Mouse (Mus musculus) stomach, embryonic 15.5 days (tissue): ENCODE results near the gene Pkn2. TPM values are rescaled to one million over a fixed set of nuclear protein-coding genes. Genes with fewer than 3 reads are reported as not detected.

Source experiments
- ATAC-seq: fragments of 200-750 bp; cut with Nextera tagmentation; 2 replicates; pipeline ENCODE4 v1.8.0; 2017; ENCODE audit warnings: low read depth, moderate number of reproducible peaks, moderate TSS enrichment; ENCODE audit not compliant: insufficient read depth, low FRiP score
- H3K27ac ChIP-seq: fragments of 300-500 bp; sonication (generic); 2 replicates; pipeline ENCODE4 v1.5.1; 2015; ENCODE audit warnings: mild to moderate bottlenecking, inconsistent platforms
- H3K27me3 ChIP-seq: fragments of 300-500 bp; sonication (generic); replicated peaks from 2 replicates; pipeline ENCODE4 v1.6.1; 2015; ENCODE audit warnings: inconsistent platforms
- H3K36me3 ChIP-seq: fragments of 300-500 bp; sonication (generic); 2 replicates; pipeline ENCODE4 v1.6.1; 2015; ENCODE audit warnings: inconsistent platforms
- H3K4me1 ChIP-seq: fragments of 300-500 bp; sonication (generic); 2 replicates; pipeline ENCODE4 v1.6.1; 2015; ENCODE audit warnings: inconsistent platforms
- H3K4me2 ChIP-seq: fragments of 300-500 bp; sonication (generic); 2 replicates; pipeline ENCODE4 v1.6.1; 2015; ENCODE audit warnings: mild to moderate bottlenecking, inconsistent platforms
- H3K4me3 ChIP-seq: fragments of 300-500 bp; sonication (generic); replicated peaks from 2 replicates; pipeline ENCODE4 v1.5.1; 2015; ENCODE audit warnings: inconsistent platforms
- H3K9ac ChIP-seq: fragments of 300-500 bp; sonication (generic); 2 replicates; pipeline ENCODE4 v1.6.1; 2015; ENCODE audit warnings: inconsistent platforms
- H3K9me3 ChIP-seq: fragments of 300-500 bp; sonication (generic); 2 replicates; pipeline ENCODE4 v1.6.1; 2016; ENCODE audit warnings: inconsistent platforms
- WGBS: fragments of 180-500 bp; shearing (Covaris S2); methylation state at CpG from one replicate; pipeline ENCODE4 v1.1.7; 2015; 5-methylcytosine and 5-hydroxymethylcytosine counted together
- polyA plus RNA-seq: library from polyadenylated mRNA; unstranded; fragments of >200 nt; fragmentation: Nextera tagmentation; extraction: Ambion mirVana; gene quantifications from 2 replicates; pipeline ENCODE4 v1.2.1, GENCODE M21; 2015

Gene Pkn2
- polyA plus RNA-seq, 1 experiment from 2014 or later, result 53.3 TPM

GRCm38 (mm10) chr3:142826449-142827146 lies 55.2 kb downstream of the Pkn2 start:
- Histone ChIP-seq H3K4me2 (no peak overlapping the region), H3K4me3 (no peak overlapping the region), H3K27ac (no peak overlapping the region), H3K36me3 (no peaks in the 10 kb centered on the region), H3K9me3 (no peaks in the 10 kb centered on the region), H3K27me3 (no peaks in the 10 kb centered on the region), H3K4me1 (no peaks in the 10 kb centered on the region), H3K9ac (no peak overlapping the region)
- 95% methylated on average over 4 of the region's 4 CpGs for WGBS
- no peak for ATAC-seq

GRCm38 (mm10) chr3:142823606-142824005 lies 58.2 kb downstream of the Pkn2 start:
- ATAC-seq, result no peak
- Histone ChIP-seq H3K9me3 (no peaks in the 10 kb centered on the region), H3K36me3 (peaks cover 3% of the 10 kb centered on the region; the same call in 1 of the 2 replicates), H3K4me3 (no peak overlapping the region), H3K27me3 (no peaks in the 10 kb centered on the region), H3K9ac (no peak overlapping the region), H3K4me1 (no peaks in the 10 kb centered on the region), H3K4me2 (no peak overlapping the region), H3K27ac (no peak overlapping the region)
- WGBS, result 96% methylated on average over 1 of the region's 1 CpGs

GRCm38 (mm10) chr3:142817506-142817905 lies 64.3 kb downstream of the Pkn2 start:
- Histone ChIP-seq H3K4me2 (no peak overlapping the region), H3K4me3 (no peak overlapping the region), H3K9ac (no peak overlapping the region), H3K9me3 (no peaks in the 10 kb centered on the region), H3K4me1 (no peaks in the 10 kb centered on the region), H3K27ac (no peak overlapping the region), H3K27me3 (no peaks in the 10 kb centered on the region), H3K36me3 (peaks cover 3% of the 10 kb centered on the region)
- 77% methylated on average over 3 of the region's 3 CpGs for WGBS
- ATAC-seq, result no peak

GRCm38 (mm10) chr3:142811582-142811981 lies 70.2 kb downstream of the Pkn2 start:
- H3K9me3 ChIP-seq, result no peaks in the 10 kb centered on the region
- ATAC-seq, result no peak
- no peaks in the 10 kb centered on the region for H3K4me1 ChIP-seq
- H3K4me3 ChIP-seq, result no peak overlapping the region
- no peaks in the 10 kb centered on the region for H3K27me3 ChIP-seq
- 95% methylated on average over 3 of the region's 3 CpGs for WGBS
- H3K27ac ChIP-seq, result no peak overlapping the region
- H3K4me2 ChIP-seq, result no peak overlapping the region
- peaks cover 13% of the 10 kb centered on the region for H3K36me3 ChIP-seq
- H3K9ac ChIP-seq, result no peak overlapping the region

GRCm38 (mm10) chr3:142795587-142795986 lies 86.2 kb downstream of the Pkn2 start:
- peaks cover 20% of the 10 kb centered on the region for H3K36me3 ChIP-seq

GRCm38 (mm10) chr3:142786423-142787072 lies 95.3 kb downstream of the Pkn2 start:
- no peak overlapping the region for H3K27ac ChIP-seq
- no peak overlapping the region for H3K4me3 ChIP-seq
- ATAC-seq, result no peak
- H3K9ac ChIP-seq, result no peak overlapping the region
- 79% methylated on average over 2 of the region's 2 CpGs for WGBS
- peaks cover 19% of the 10 kb centered on the region for H3K36me3 ChIP-seq
- no peaks in the 10 kb centered on the region for H3K9me3 ChIP-seq
- H3K27me3 ChIP-seq, result no peaks in the 10 kb centered on the region
- H3K4me1 ChIP-seq, result no peaks in the 10 kb centered on the region
- no peak overlapping the region for H3K4me2 ChIP-seq

More at GRCm38 (mm10) chr3:142795587-142795986, 86.2 kb downstream of the Pkn2 start:
- no peak overlapping the region for H3K9ac ChIP-seq
- H3K4me1 ChIP-seq, result no peaks in the 10 kb centered on the region
- H3K9me3 ChIP-seq, result no peaks in the 10 kb centered on the region
- H3K4me3 ChIP-seq, result no peak overlapping the region
- H3K27ac ChIP-seq, result no peak overlapping the region
- no peak overlapping the region for H3K4me2 ChIP-seq
- ATAC-seq, result 0 out of 2 replicates have a peak, but pooled peaks have one; percentile 10
- whole genome bisulfite sequencing, result 97% methylated on average over 3 of the region's 3 CpGs
- no peaks in the 10 kb centered on the region for H3K27me3 ChIP-seq

GRCm38 (mm10) chr3:142777227-142777626 lies 104.6 kb downstream of the Pkn2 start:
- H3K36me3 ChIP-seq, result peaks cover 31% of the 10 kb centered on the region
- no peaks in the 10 kb centered on the region for H3K27me3 ChIP-seq
- WGBS, result 84% methylated on average over 3 of the region's 3 CpGs
- no peaks in the 10 kb centered on the region for H3K9me3 ChIP-seq
- H3K27ac ChIP-seq, result no peak overlapping the region
- no peak for ATAC-seq
- H3K4me3 ChIP-seq, result no peak overlapping the region
- H3K9ac ChIP-seq, result no peak overlapping the region
- no peak overlapping the region for H3K4me2 ChIP-seq
- H3K4me1 ChIP-seq, result 0 out of 2 replicates have a peak, but pooled peaks cover 3% of the 10 kb centered on the region

- H3K4me2 ChIP-seq, result no peak overlapping the region
- H3K9me3 ChIP-seq, result no peaks in the 10 kb centered on the region
- no peak overlapping the region for H3K4me3 ChIP-seq
- peak; percentile 79 for ATAC-seq
- 64% methylated on average over 4 of the region's 4 CpGs for WGBS
- 0 out of 2 replicates have a peak, but pooled peaks cover 3% of the 10 kb centered on the region for H3K4me1 ChIP-seq
- H3K27ac ChIP-seq, result no peak overlapping the region
- H3K36me3 ChIP-seq, result peaks cover 5% of the 10 kb centered on the region
- H3K9ac ChIP-seq, result no peak overlapping the region
- H3K27me3 ChIP-seq, result no peaks in the 10 kb centered on the region
Measured at GRCm38 (mm10) chr3:142773538-142774191, 108.1 kb downstream of the Pkn2 start.

GRCm38 (mm10) chr3:142770518-142770917 lies 111.3 kb downstream of the Pkn2 start:
- no peak overlapping the region for H3K4me2 ChIP-seq
- no peak overlapping the region for H3K9ac ChIP-seq
- ATAC-seq, result no peak
- H3K27me3 ChIP-seq, result no peaks in the 10 kb centered on the region
- no peaks in the 10 kb centered on the region for H3K9me3 ChIP-seq
- H3K27ac ChIP-seq, result no peak overlapping the region
- peaks cover 8% of the 10 kb centered on the region for H3K4me1 ChIP-seq
- H3K4me3 ChIP-seq, result no peak overlapping the region
- peaks cover 5% of the 10 kb centered on the region; the same call in 1 of the 2 replicates for H3K36me3 ChIP-seq
- 51% methylated on average over 1 of the region's 1 CpGs for WGBS

GRCm38 (mm10) chr3:142768498-142768897 lies 113.3 kb downstream of the Pkn2 start:
- no peak for ATAC-seq
- WGBS, result 94% methylated on average over 6 of the region's 6 CpGs
- no peak overlapping the region for H3K4me3 ChIP-seq

GRCm38 (mm10) chr3:142765778-142766165 lies 116.0 kb downstream of the Pkn2 start:
- Histone ChIP-seq H3K9ac (peak overlapping the region; percentile 84), H3K27me3 (no peaks in the 10 kb centered on the region), H3K4me1 (peaks cover 5% of the 10 kb centered on the region), H3K4me2 (peak overlapping the region; percentile 75), H3K9me3 (no peaks in the 10 kb centered on the region), H3K27ac (no peak overlapping the region), H3K4me3 (peak overlapping the region; percentile 95), H3K36me3 (no peaks in the 10 kb centered on the region)
- no peak for ATAC-seq
- WGBS, result 8% methylated on average over 10 of the region's 10 CpGs

More at GRCm38 (mm10) chr3:142768498-142768897, 113.3 kb downstream of the Pkn2 start:
- H3K27ac ChIP-seq, result no peak overlapping the region
- H3K4me2 ChIP-seq, result no peak overlapping the region
- H3K27me3 ChIP-seq, result no peaks in the 10 kb centered on the region
- peaks cover 7% of the 10 kb centered on the region for H3K4me1 ChIP-seq
- H3K9me3 ChIP-seq, result no peaks in the 10 kb centered on the region
- no peak overlapping the region for H3K9ac ChIP-seq
- peaks cover 5% of the 10 kb centered on the region; the same call in 1 of the 2 replicates for H3K36me3 ChIP-seq
